Mouse (Mus musculus) central nervous system, embryonic 18 days (tissue): ENCODE data around the gene Gm13283. TPM values are rescaled to one million over a fixed set of nuclear protein-coding genes. Genes with fewer than 3 reads are reported as not detected.

ENCODE experiments used
- polyA plus RNA-seq: library from polyadenylated mRNA; depleted of rRNA; stranded (reverse); fragments of >200 nt; gene quantifications from 2 replicates; pipeline ENCODE4 v1.2.3, GENCODE M21; 2012; rRNA removed

Gene Gm13283
- polyA plus RNA-seq, result 0.04 TPM in 1 of 2 replicates, not detected in the other

DNA sequence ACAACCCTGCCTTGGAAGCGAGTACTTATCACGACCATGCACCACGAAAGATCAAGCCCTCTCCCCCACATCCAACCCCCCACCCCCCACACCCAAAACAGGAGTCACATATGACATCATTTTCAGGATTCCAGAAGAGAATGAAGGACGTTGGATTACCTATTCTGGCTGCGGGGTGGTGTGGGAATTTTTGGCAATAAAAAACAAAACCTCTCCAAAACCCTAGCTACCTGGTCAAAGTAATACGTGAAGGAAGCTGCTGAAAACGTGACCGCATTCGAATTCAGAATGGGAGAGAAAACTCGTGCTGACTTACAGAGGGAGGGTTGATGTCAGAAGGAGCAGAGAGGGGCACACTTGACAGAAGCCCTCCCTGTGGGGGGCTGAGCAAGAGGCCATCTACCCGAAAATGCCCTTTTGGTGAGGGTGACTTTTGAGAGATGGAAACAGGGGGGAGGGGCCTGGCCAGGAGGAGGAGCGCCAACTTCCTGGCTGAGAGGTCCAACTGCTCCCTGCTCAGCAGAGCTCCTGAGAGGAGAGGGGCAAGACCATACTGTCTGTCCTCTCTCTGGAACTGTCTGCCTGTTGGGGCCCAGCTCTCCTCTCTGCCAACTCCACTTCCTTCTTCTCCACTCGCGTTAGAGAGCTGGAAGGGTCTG is at the start of gene Gm13283:
Gene Gm13283 (plus strand): TSS at position 510 of the 659 bp plus-strand sequence.

DNA sequence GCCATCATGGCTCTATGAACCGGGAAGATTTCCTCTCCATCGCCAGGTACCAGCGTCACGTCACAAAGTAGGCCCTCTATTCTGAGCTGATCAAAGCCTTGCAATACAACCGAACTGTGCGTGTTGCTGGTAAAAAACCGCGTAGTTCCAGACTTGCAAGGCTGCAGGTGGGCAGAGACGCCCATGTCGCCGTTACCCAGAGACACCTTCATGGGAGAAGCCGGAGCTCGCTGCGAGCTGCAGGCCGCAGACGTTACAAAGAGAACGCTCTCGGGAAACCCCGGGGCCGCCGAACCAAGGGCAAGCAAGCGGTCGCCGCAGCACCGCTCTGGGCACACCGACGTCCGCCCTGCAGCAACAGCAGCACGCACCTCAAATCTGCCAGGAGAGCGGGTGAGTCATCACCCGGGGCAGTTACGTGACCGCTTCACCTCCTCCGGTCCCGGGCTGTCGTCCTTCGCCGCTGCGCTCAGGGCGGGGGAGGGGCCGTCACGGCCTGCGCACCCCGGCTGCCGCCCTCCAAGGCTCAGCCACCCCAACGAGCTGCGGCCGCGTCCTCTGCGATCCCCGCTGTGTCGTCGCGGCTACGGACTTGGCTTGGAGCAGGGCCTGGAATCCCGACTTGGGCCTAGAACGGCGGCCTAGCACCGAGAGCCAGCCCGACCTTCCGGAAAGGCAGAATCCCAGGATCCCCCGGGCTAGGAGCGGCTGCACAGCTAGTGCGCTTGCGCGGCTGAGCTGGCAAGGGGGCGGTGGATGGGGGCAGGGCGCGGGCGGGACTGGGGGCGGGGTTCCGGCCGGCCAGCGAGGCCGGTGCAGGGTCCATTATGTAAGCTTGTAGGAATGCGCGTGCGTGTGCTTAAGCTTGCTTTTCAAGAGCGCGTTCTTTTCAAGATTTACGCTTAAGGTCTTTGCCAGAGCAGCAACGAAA is 37.9 kb upstream of the Gm13283 start, which contains the start of the genes Gm26566 and Klhl9:
Gene Gm26566 (plus strand): TSS at position 15 of the 931 bp plus-strand sequence.
Gene Klhl9 (minus strand): TSS at position 675 of the 931 bp plus-strand sequence.

DNA sequence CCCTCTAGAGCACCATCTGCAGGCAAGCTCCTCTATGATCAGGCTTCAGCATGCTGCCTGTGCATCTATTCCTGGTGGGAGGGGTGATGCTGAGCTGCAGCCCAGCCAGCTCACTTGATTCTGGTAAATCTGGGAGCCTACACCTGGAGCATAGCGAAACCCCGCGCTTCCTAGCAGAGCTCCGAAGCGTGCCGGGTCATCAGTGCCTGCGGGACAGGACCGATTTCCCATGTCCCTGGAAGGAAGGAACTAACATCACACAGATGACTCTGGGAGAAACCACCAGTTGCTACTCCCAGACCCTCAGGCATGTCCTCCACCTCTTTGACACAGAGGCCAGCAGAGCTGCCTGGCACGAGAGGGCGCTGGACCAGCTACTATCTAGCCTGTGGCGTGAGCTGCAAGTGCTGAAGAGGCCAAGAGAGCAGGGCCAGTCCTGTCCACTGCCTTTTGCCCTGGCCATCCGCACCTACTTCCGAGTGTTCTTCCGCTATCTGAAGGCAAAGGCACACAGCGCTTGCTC is 5.0 kb upstream of the Gm13283 start, which contains the start of gene Gm13271:
Gene Gm13271 (plus strand): TSS at position 51 of the 523 bp plus-strand sequence.

DNA sequence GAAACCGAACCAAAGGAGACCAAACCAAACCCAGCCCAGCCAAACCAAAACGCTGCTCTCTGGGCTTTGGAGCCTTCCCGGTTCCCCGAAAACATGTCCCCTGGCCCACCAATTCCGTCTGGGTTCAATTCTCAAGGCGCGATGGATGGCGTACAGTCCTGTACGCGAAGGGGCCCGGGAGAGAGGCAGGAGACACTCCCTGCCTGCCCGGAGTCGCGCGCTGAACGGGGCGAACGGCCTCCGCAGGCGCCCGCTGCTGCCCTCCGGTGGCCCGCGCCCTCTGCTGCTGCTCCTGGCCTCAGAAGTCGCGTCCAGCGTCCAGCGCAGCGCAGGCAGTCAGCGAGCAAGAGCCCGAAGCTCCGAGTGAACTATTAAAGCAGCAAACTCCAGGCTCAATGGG is 13.6 kb downstream of the Gm13283 start, which contains the start of gene Gm13290:
Gene Gm13290 (plus strand): TSS at position 301 of the 400 bp plus-strand sequence.

DNA sequence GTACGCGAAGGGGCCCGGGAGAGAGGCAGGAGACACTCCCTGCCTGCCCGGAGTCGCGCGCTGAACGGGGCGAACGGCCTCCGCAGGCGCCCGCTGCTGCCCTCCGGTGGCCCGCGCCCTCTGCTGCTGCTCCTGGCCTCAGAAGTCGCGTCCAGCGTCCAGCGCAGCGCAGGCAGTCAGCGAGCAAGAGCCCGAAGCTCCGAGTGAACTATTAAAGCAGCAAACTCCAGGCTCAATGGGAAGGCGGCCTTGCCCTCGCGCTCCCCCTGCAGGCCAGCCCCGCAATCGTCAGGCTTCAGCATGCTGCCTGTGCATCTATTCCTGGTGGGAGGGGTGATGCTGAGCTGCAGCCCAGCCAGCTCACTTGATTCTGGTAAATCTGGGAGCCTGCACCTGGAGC is 16.7 kb downstream of the Gm13283 start, which contains the start of gene Gm13289:
Gene Gm13289 (plus strand): TSS at position 301 of the 400 bp plus-strand sequence.

DNA sequence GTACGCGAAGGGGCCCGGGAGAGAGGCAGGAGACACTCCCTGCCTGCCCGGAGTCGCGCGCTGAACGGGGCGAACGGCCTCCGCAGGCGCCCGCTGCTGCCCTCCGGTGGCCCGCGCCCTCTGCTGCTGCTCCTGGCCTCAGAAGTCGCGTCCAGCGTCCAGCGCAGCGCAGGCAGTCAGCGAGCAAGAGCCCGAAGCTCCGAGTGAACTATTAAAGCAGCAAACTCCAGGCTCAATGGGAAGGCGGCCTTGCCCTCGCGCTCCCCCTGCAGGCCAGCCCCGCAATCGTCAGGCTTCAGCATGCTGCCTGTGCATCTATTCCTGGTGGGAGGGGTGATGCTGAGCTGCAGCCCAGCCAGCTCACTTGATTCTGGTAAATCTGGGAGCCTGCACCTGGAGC is 19.6 kb downstream of the Gm13283 start, which contains the start of gene Gm13272:
Gene Gm13272 (plus strand): TSS at position 301 of the 400 bp plus-strand sequence.

DNA sequence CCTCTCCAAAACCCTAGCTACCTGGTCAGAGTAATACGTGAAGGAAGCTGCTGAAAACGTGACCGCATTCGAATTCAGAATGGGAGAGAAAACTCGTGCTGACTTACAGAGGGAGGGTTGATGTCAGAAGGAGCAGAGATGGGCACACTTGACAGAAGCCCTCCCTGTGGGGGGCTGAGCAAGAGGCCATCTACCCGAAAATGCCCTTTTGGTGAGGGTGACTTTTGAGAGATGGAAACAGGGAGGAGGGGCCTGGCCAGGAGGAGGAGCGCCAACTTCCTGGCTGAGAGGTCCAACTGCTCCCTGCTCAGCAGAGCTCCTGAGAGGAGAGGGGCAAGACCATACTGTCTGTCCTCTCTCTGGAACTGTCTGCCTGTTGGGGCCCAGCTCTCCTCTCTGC is 21.9 kb downstream of the Gm13283 start, which contains the start of gene Ifnz:
Gene Ifnz (plus strand): TSS at position 301 of the 400 bp plus-strand sequence.

DNA sequence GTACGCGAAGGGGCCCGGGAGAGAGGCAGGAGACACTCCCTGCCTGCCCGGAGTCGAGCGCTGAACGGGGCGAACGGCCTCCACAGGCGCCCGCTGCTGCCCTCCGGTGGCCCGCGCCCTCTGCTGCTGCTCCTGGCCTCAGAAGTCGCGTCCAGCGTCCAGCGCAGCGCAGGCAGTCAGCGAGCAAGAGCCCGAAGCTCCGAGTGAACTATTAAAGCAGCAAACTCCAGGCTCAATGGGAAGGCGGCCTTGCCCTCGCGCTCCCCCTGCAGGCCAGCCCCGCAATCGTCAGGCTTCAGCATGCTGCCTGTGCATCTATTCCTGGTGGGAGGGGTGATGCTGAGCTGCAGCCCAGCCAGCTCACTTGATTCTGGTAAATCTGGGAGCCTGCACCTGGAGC is 25.5 kb downstream of the Gm13283 start, which contains the start of gene Gm13276:
Gene Gm13276 (plus strand): TSS at position 301 of the 400 bp plus-strand sequence.

DNA sequence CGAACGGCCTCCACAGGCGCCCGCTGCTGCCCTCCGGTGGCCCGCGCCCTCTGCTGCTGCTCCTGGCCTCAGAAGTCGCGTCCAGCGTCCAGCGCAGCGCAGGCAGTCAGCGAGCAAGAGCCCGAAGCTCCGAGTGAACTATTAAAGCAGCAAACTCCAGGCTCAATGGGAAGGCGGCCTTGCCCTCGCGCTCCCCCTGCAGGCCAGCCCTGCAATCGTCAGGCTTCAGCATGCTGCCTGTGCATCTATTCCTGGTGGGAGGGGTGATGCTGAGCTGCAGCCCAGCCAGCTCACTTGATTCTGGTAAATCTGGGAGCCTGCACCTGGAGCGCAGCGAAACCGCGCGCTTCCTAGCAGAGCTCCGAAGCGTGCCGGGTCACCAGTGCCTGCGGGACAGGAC is 28.5 kb downstream of the Gm13283 start, which contains the start of gene Gm13277:
Gene Gm13277 (plus strand): TSS at position 231 of the 400 bp plus-strand sequence.

DNA sequence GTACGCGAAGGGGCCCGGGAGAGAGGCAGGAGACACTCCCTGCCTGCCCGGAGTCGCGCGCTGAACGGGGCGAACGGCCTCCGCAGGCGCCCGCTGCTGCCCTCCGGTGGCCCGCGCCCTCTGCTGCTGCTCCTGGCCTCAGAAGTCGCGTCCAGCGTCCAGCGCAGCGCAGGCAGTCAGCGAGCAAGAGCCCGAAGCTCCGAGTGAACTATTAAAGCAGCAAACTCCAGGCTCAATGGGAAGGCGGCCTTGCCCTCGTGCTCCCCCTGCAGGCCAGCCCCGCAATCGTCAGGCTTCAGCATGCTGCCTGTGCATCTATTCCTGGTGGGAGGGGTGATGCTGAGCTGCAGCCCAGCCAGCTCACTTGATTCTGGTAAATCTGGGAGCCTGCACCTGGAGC is 31.3 kb downstream of the Gm13283 start, which contains the start of gene Gm13278:
Gene Gm13278 (plus strand): TSS at position 301 of the 400 bp plus-strand sequence.

DNA sequence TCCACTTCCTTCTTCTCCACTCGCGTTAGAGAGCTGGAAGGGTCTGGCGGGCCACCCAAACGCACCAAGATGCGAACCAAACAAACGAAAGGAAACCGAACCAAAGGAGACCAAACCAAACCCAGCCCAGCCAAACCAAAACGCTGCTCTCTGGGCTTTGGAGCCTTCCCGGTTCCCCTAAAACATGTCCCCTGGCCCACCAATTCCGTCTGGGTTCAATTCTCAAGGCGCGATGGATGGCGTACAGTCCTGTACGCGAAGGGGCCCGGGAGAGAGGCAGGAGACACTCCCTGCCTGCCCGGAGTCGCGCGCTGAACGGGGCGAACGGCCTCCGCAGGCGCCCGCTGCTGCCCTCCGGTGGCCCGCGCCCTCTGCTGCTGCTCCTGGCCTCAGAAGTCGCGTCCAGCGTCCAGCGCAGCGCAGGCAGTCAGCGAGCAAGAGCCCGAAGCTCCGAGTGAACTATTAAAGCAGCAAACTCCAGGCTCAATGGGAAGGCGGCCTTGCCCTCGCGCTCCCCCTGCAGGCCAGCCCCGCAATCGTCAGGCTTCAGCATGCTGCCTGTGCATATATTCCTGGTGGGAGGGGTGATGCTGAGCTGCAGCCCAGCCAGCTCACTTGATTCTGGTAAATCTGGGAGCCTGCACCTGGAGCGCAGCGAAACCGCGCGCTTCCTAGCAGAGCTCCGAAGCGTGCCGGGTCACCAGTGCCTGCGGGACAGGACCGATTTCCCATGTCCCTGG is 34.2 kb downstream of the Gm13283 start, which contains the start of gene Gm13275:
Gene Gm13275 (plus strand): TSS at position 552 of the 740 bp plus-strand sequence.

DNA sequence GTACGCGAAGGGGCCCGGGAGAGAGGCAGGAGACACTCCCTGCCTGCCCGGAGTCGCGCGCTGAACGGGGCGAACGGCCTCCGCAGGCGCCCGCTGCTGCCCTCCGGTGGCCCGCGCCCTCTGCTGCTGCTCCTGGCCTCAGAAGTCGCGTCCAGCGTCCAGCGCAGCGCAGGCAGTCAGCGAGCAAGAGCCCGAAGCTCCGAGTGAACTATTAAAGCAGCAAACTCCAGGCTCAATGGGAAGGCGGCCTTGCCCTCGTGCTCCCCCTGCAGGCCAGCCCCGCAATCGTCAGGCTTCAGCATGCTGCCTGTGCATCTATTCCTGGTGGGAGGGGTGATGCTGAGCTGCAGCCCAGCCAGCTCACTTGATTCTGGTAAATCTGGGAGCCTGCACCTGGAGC is 37.2 kb downstream of the Gm13283 start, which contains the start of gene Gm13279:
Gene Gm13279 (plus strand): TSS at position 301 of the 400 bp plus-strand sequence.

DNA sequence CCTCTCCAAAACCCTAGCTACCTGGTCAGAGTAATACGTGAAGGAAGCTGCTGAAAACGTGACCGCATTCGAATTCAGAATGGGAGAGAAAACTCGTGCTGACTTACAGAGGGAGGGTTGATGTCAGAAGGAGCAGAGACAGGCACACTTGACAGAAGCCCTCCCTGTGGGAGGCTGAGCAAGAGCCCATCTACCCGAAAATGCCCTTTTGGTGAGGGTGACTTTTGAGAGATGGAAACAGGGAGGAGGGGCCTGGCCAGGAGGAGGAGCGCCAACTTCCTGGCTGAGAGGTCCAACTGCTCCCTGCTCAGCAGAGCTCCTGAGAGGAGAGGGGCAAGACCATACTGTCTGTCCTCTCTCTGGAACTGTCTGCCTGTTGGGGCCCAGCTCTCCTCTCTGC is 39.4 kb downstream of the Gm13283 start, which contains the start of gene Gm13285:
Gene Gm13285 (plus strand): TSS at position 301 of the 400 bp plus-strand sequence.

DNA sequence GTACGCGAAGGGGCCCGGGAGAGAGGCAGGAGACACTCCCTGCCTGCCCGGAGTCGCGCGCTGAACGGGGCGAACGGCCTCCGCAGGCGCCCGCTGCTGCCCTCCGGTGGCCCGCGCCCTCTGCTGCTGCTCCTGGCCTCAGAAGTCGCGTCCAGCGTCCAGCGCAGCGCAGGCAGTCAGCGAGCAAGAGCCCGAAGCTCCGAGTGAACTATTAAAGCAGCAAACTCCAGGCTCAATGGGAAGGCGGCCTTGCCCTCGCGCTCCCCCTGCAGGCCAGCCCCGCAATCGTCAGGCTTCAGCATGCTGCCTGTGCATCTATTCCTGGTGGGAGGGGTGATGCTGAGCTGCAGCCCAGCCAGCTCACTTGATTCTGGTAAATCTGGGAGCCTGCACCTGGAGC is 43.0 kb downstream of the Gm13283 start, which contains the start of gene Gm13287:
Gene Gm13287 (plus strand): TSS at position 301 of the 400 bp plus-strand sequence.

DNA sequence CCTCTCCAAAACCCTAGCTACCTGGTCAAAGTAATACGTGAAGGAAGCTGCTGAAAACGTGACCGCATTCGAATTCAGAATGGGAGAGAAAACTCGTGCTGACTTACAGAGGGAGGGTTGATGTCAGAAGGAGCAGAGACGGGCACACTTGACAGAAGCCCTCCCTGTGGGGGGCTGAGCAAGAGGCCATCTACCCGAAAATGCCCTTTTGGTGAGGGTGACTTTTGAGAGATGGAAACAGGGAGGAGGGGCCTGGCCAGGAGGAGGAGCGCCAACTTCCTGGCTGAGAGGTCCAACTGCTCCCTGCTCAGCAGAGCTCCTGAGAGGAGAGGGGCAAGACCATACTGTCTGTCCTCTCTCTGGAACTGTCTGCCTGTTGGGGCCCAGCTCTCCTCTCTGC is 45.3 kb downstream of the Gm13283 start, which contains the start of gene Gm13288:
Gene Gm13288 (plus strand): TSS at position 301 of the 400 bp plus-strand sequence.

Other genes with a start within 250 kb of the Gm13283 start
- not detected in 2 replicates for gene Ifnb1, start 237.3 kb upstream of the Gm13283 start, polyA plus RNA-seq
- gene Ifna15, start 201.9 kb upstream of the Gm13283 start, polyA plus RNA-seq, result not detected in 2 replicates
- not detected in 2 replicates for gene Ifna14, start 188.3 kb upstream of the Gm13283 start, polyA plus RNA-seq
- gene Ifna9, start 167.7 kb upstream of the Gm13283 start, polyA plus RNA-seq, result not detected in 2 replicates
- not detected in 2 replicates for gene Ifna12, start 156.7 kb upstream of the Gm13283 start, polyA plus RNA-seq
- gene C87499, start 125.7 kb upstream of the Gm13283 start, polyA plus RNA-seq, result not detected in 2 replicates
- gene Ifna13, start 115.7 kb upstream of the Gm13283 start, polyA plus RNA-seq, result not detected in 2 replicates
- gene Ifna16, start 83.2 kb upstream of the Gm13283 start, polyA plus RNA-seq, result not detected in 2 replicates
- not detected in 2 replicates for gene Ifna2, start 76.2 kb upstream of the Gm13283 start, polyA plus RNA-seq
- gene Ifnab, start 68.8 kb upstream of the Gm13283 start, polyA plus RNA-seq, result not detected in 2 replicates
- 1.9 and 2.1 TPM in 2 replicates for gene Gm26566, start 38.3 kb upstream of the Gm13283 start, polyA plus RNA-seq
- gene Klhl9, start 37.7 kb upstream of the Gm13283 start, polyA plus RNA-seq, result 48.0 and 49.2 TPM in 2 replicates
- gene Gm13271, start 5.3 kb upstream of the Gm13283 start, polyA plus RNA-seq, result not detected in 2 replicates
- gene Gm13290, start 13.7 kb downstream of the Gm13283 start, polyA plus RNA-seq, result not detected in 2 replicates
- not detected in 2 replicates for gene Gm13289, start 16.8 kb downstream of the Gm13283 start, polyA plus RNA-seq
- not detected in 2 replicates for gene Gm13272, start 19.7 kb downstream of the Gm13283 start, polyA plus RNA-seq
- gene Ifnz, start 22.0 kb downstream of the Gm13283 start, polyA plus RNA-seq, result not detected in 2 replicates
- not detected in 2 replicates for gene Gm13276, start 25.6 kb downstream of the Gm13283 start, polyA plus RNA-seq
- gene Gm13277, start 28.5 kb downstream of the Gm13283 start, polyA plus RNA-seq, result not detected in 2 replicates
- gene Gm13278, start 31.4 kb downstream of the Gm13283 start, polyA plus RNA-seq, result not detected in 2 replicates
- gene Gm13275, start 34.4 kb downstream of the Gm13283 start, polyA plus RNA-seq, result not detected in 2 replicates
- gene Gm13279, start 37.3 kb downstream of the Gm13283 start, polyA plus RNA-seq, result not detected in 2 replicates
- not detected in 2 replicates for gene Gm13285, start 39.5 kb downstream of the Gm13283 start, polyA plus RNA-seq
- gene Gm13287, start 43.1 kb downstream of the Gm13283 start, polyA plus RNA-seq, result not detected in 2 replicates
- gene Gm13288, start 45.4 kb downstream of the Gm13283 start, polyA plus RNA-seq, result not detected in 2 replicates
- gene Ifna7, start 56.1 kb downstream of the Gm13283 start, polyA plus RNA-seq, result not detected in 2 replicates
- not detected in 2 replicates for gene Ifna11, start 59.8 kb downstream of the Gm13283 start, polyA plus RNA-seq
- gene Ifna6, start 67.3 kb downstream of the Gm13283 start, polyA plus RNA-seq, result not detected in 2 replicates
- gene Ifna5, start 75.4 kb downstream of the Gm13283 start, polyA plus RNA-seq, result not detected in 2 replicates
- not detected in 2 replicates for gene Ifna4, start 81.7 kb downstream of the Gm13283 start, polyA plus RNA-seq
- not detected in 2 replicates for gene Ifna1, start 90.0 kb downstream of the Gm13283 start, polyA plus RNA-seq
- gene Ifne, start 120.1 kb downstream of the Gm13283 start, polyA plus RNA-seq, result not detected in 2 replicates